Mouse (Mus musculus): Measurements from ENCODE around the gene Hnf4a. TPM values are rescaled to one million over a fixed set of nuclear protein-coding genes. Genes with fewer than 3 reads are reported as not detected.
"Not testable (repeated sequence)": the region's sequence is repeated elsewhere in the genome, so short reads cannot be mapped to it uniquely, and the experiment has no call there.

Gene Hnf4a
- 2.2 and 4.5 TPM in 2 replicates for polyA plus RNA-seq (2012; rRNA removed)

GRCm38 (mm10) chr2:163506300-163507004 lies at the start of gene Hnf4a:
Hnf4a (plus strand) TSS chr2:163506808.
- DNase-seq (ENCODE audit: low read depth) = no peak

GRCm38 (mm10) chr2:163458539-163459265 lies 47.9 kb upstream of the Hnf4a start:
- DNase-seq (ENCODE audit: low read depth) = no peak

GRCm38 (mm10) chr2:163459380-163459779 lies 47.2 kb upstream of the Hnf4a start:
- DNase-seq (ENCODE audit: low read depth) = no peak

GRCm38 (mm10) chr2:163460622-163461021 lies 46.0 kb upstream of the Hnf4a start:
- no peak for DNase-seq (ENCODE audit: low read depth)

GRCm38 (mm10) chr2:163461307-163461706 lies 45.3 kb upstream of the Hnf4a start:
- not testable (repeated sequence) for DNase-seq (ENCODE audit: low read depth)

- DNase-seq (ENCODE audit: low read depth) = no peak
Observed at GRCm38 (mm10) chr2:163462386-163462785, 44.2 kb upstream of the Hnf4a start.

- DNase-seq (ENCODE audit: low read depth) = no peak
Observed at GRCm38 (mm10) chr2:163462801-163463200, 43.8 kb upstream of the Hnf4a start.

GRCm38 (mm10) chr2:163463251-163463769 lies 43.3 kb upstream of the Hnf4a start:
- DNase-seq (ENCODE audit: low read depth) = no peak

GRCm38 (mm10) chr2:163463998-163464397 lies 42.6 kb upstream of the Hnf4a start:
- DNase-seq (ENCODE audit: low read depth) = no peak

- DNase-seq (ENCODE audit: low read depth) = no peak
Observed at GRCm38 (mm10) chr2:163464562-163464961, 42.0 kb upstream of the Hnf4a start.

- no peak for DNase-seq (ENCODE audit: low read depth)
Observed at GRCm38 (mm10) chr2:163466771-163467170, 39.8 kb upstream of the Hnf4a start.

- DNase-seq (ENCODE audit: low read depth) = no peak
Observed at GRCm38 (mm10) chr2:163467585-163467984, 39.0 kb upstream of the Hnf4a start.

- no peak for DNase-seq (ENCODE audit: low read depth)
Observed at GRCm38 (mm10) chr2:163468866-163469265, 37.7 kb upstream of the Hnf4a start.

- no peak for DNase-seq (ENCODE audit: low read depth)
Observed at GRCm38 (mm10) chr2:163469711-163470110, 36.9 kb upstream of the Hnf4a start.

GRCm38 (mm10) chr2:163471136-163471535 lies 35.5 kb upstream of the Hnf4a start:
- no peak for DNase-seq (ENCODE audit: low read depth)

GRCm38 (mm10) chr2:163471710-163472465 lies 34.7 kb upstream of the Hnf4a start:
- DNase-seq (ENCODE audit: low read depth) = peak; percentile 97

GRCm38 (mm10) chr2:163472466-163472851 lies 34.1 kb upstream of the Hnf4a start, which contains the start of gene Fitm2:
Fitm2 (minus strand) TSS chr2:163472629.
- no peak for DNase-seq (ENCODE audit: low read depth)

GRCm38 (mm10) chr2:163480191-163480825 lies 26.3 kb upstream of the Hnf4a start:
- no peak for DNase-seq (ENCODE audit: low read depth)

GRCm38 (mm10) chr2:163481539-163482029 lies 25.0 kb upstream of the Hnf4a start:
- DNase-seq (ENCODE audit: low read depth) = no peak

GRCm38 (mm10) chr2:163487360-163487759 lies 19.2 kb upstream of the Hnf4a start:
- no peak for DNase-seq (ENCODE audit: low read depth)

- no peak for DNase-seq (ENCODE audit: low read depth)
Observed at GRCm38 (mm10) chr2:163489725-163490291, 16.8 kb upstream of the Hnf4a start.

All from gonadal fat pad, adult 2 months (tissue).